8 mouse cellular contexts compared by ENCODE assay signal in the genomic region with DNA sequence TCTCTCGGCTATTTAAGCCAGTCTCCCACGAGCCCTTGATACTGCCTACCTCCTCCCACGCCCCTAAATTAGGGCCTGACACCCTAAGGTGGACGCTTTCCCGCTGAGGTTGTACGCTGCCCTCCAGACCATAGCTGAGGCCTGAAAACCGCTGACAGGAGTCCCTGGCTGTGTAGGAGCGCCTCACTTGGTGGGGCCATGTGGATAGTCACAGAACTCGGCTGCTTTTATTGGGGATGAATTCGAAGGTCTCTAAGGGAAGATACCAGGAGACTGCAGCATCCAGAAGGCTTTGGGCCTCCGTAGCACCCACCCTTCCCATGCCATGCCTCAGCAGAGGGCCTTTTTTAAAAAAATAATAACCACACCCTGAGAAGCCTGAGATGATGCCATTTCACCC. TPM values are rescaled to one million over a fixed set of nuclear protein-coding genes. Genes with fewer than 3 reads are reported as not detected.
DNase-seq lines count a peak whose midpoint lies in the region; ATAC-seq lines count a peak whose summit lies in the region.

No protein-coding gene starts in this region.

- ATAC-seq in heart, embryonic 14.5 days (ENCODE audit: insufficient number of reproducible peaks, insufficient read depth, low FRiP score, low read depth) = no peak
- no peak for ATAC-seq in forebrain, embryonic 16.5 days
- no peak for ATAC-seq in midbrain, embryonic 12.5 days (ENCODE audit: low FRiP score, low read depth)
- ATAC-seq in CD4-positive, CD25-positive, alpha-beta regulatory T cell, adult 4 months = no peak
- ATAC-seq in granulocyte monocyte progenitor cell, adult 5-6 weeks (replicated peaks; ENCODE audit: poor library complexity, severe bottlenecking) = no peak

- no peak for DNase-seq in heart, postnatal 4 days
- peak; percentile 65 for DNase-seq in brain, adult 2 months (ENCODE audit: low read depth, low spot score)
- no peak for DNase-seq in adrenal gland, adult 8-10 months

- H3K4me2 ChIP-seq in heart, embryonic 14.5 days (ENCODE audit: low read length) = no peak overlapping the region
- peak overlapping the region; percentile 97 for H3K4me2 ChIP-seq in forebrain, embryonic 16.5 days (ENCODE audit: low read length)
- peak overlapping the region; percentile 98; the same call in 1 of the 2 replicates for H3K4me2 ChIP-seq in midbrain, embryonic 12.5 days (replicated peaks)

- peaks cover 0 to 13% of the 10 kb centered on the region in 2 experiments; a peak in 3 of 4 replicates for H3K4me1 ChIP-seq in heart, embryonic 14.5 days (ENCODE audit: control insufficient read depth in 2 of 2, insufficient read depth in 2 of 2, low read length in 2 of 2)
- H3K4me1 ChIP-seq in forebrain, embryonic 16.5 days (replicated peaks; ENCODE audit: control insufficient read depth, insufficient read depth, low read length) = peaks cover 20% of the 10 kb centered on the region
- peaks cover 32% of the 10 kb centered on the region for H3K4me1 ChIP-seq in midbrain, embryonic 12.5 days

- H3K27me3 ChIP-seq in heart, embryonic 14.5 days (ENCODE audit: control insufficient read depth, insufficient read depth, low read length) = peaks cover 15% of the 10 kb centered on the region
- no peaks in the 10 kb centered on the region for H3K27me3 ChIP-seq in forebrain, embryonic 16.5 days (replicated peaks; ENCODE audit: control insufficient read depth, insufficient read depth, low read length)
- peaks cover 25% of the 10 kb centered on the region for H3K27me3 ChIP-seq in midbrain, embryonic 12.5 days

- H3K4me3 ChIP-seq in heart, embryonic 14.5 days (ENCODE audit: control insufficient read depth in 1 of 2, insufficient read depth in 1 of 2, low read depth in 1 of 2, low read length in 2 of 2) = no peak overlapping the region
- peak overlapping the region; percentile 63 for H3K4me3 ChIP-seq in forebrain, embryonic 16.5 days (replicated peaks; ENCODE audit: low read length)
- H3K4me3 ChIP-seq in midbrain, embryonic 12.5 days = 0 out of 2 replicates have a peak overlapping the region, but pooled peaks have one; percentile 64

- peak overlapping the region; percentile 77; the same call in 1 of the 2 replicates for H3K9ac ChIP-seq in heart, embryonic 14.5 days (ENCODE audit: low read length)
- no peak overlapping the region for H3K9ac ChIP-seq in forebrain, embryonic 16.5 days (replicated peaks; ENCODE audit: low read depth, low read length)
- H3K9ac ChIP-seq in midbrain, embryonic 12.5 days (replicated peaks) = no peak overlapping the region

- WGBS in heart, embryonic 14.5 days = 54% methylated on average over 11 of the region's 11 CpGs
- 49% methylated on average over 11 of the region's 11 CpGs for WGBS in forebrain, embryonic 16.5 days
- 49% methylated on average over 11 of the region's 11 CpGs for WGBS in midbrain, embryonic 12.5 days

- no peak overlapping the region for H3K27ac ChIP-seq in heart, embryonic 14.5 days (replicated peaks in 1 of 2; ENCODE audit: control insufficient read depth in 1 of 2, insufficient read depth in 1 of 2, low read depth in 2 of 2, low read length in 2 of 2)
- no peak overlapping the region for H3K27ac ChIP-seq in forebrain, embryonic 16.5 days (ENCODE audit: low read length)
- H3K27ac ChIP-seq in midbrain, embryonic 12.5 days (replicated peaks) = no peak overlapping the region

- H3K36me3 ChIP-seq in heart, embryonic 14.5 days (ENCODE audit: control insufficient read depth, insufficient read depth, low read length) = peaks cover 19% of the 10 kb centered on the region
- H3K36me3 ChIP-seq in forebrain, embryonic 16.5 days (ENCODE audit: control insufficient read depth, insufficient read depth) = peaks cover 2% of the 10 kb centered on the region
- H3K36me3 ChIP-seq in midbrain, embryonic 12.5 days = peaks cover 16% of the 10 kb centered on the region

- no peaks in the 10 kb centered on the region for H3K9me3 ChIP-seq in heart, embryonic 14.5 days (ENCODE audit: control insufficient read depth, low read length)
- no peaks in the 10 kb centered on the region for H3K9me3 ChIP-seq in forebrain, embryonic 16.5 days (ENCODE audit: control insufficient read depth, low read length)
- no peaks in the 10 kb centered on the region for H3K9me3 ChIP-seq in midbrain, embryonic 12.5 days

RNA-seq across cellular contexts. Expression of gene Rapgefl1, which starts 1.3 kb away (rescaled TPM):
- polyA plus RNA-seq in heart, embryonic 14.5 days (2014; fragmentation: Nextera tagmentation; extraction: Ambion mirVana) = 0.82 and 0.95 TPM in 2 replicates
- 1 to 10 TPM; 1.3 TPM for total RNA-seq in heart, postnatal 4 days (2021)
- polyA plus RNA-seq in forebrain, embryonic 16.5 days (2015; fragmentation: Nextera tagmentation; extraction: Ambion mirVana) = 4.5 and 7.3 TPM in 2 replicates
- 3.0 and 3.1 TPM in 2 replicates for polyA plus RNA-seq in midbrain, embryonic 12.5 days (2016; fragmentation: Nextera tagmentation; extraction: Ambion mirVana)
- under 1 TPM in 1 of 2 experiments, not detected in 1; 0.48 TPM for polyA plus RNA-seq in CD4-positive, CD25-positive, alpha-beta regulatory T cell, adult 4 months (2017; shearing (Covaris generic))
- total RNA-seq in adrenal gland, adult 8-10 months (2022) = 1 to 10 TPM in 2 of 4 experiments, under 1 TPM in 2; 0.55 to 1.8 (median 1.0) TPM
- 2.0 TPM in 1 of 2 replicates, not detected in the other for total RNA-seq in granulocyte monocyte progenitor cell, adult 5-6 weeks (2014; fragmentation: Nextera tagmentation)
- 0.30 TPM in 1 of 2 replicates, not detected in the other for total RNA-seq in granulocyte monocyte progenitor cell, adult 5-6 weeks (2017)

RNA-seq across cellular contexts. Expression of gene Wipf2, which starts 25.5 kb away (rescaled TPM):
- polyA plus RNA-seq in heart, embryonic 14.5 days (2014; fragmentation: Nextera tagmentation; extraction: Ambion mirVana) = 3.1 and 3.2 TPM in 2 replicates
- 10 to 100 TPM; 12.6 to 14.1 TPM for total RNA-seq in heart, postnatal 4 days (2021)
- polyA plus RNA-seq in forebrain, embryonic 16.5 days (2015; fragmentation: Nextera tagmentation; extraction: Ambion mirVana) = 4.6 and 5.1 TPM in 2 replicates
- polyA plus RNA-seq in midbrain, embryonic 12.5 days (2016; fragmentation: Nextera tagmentation; extraction: Ambion mirVana) = 4.9 TPM in 2 replicates
- polyA plus RNA-seq in CD4-positive, CD25-positive, alpha-beta regulatory T cell, adult 4 months (2017; shearing (Covaris generic)) = 10 to 100 TPM; 13.5 to 13.9 TPM
- total RNA-seq in adrenal gland, adult 8-10 months (2022) = 10 to 100 TPM; 20.4 to 26.7 (median 23.5) TPM
- 8.6 and 11.4 TPM in 2 replicates for total RNA-seq in granulocyte monocyte progenitor cell, adult 5-6 weeks (2014; fragmentation: Nextera tagmentation)
- total RNA-seq in granulocyte monocyte progenitor cell, adult 5-6 weeks (2017) = 2.7 and 2.8 TPM in 2 replicates

RNA-seq across cellular contexts. Expression of gene Casc3, which starts 33.2 kb away (rescaled TPM):
- polyA plus RNA-seq in heart, embryonic 14.5 days (2014; fragmentation: Nextera tagmentation; extraction: Ambion mirVana) = 22.6 and 22.9 TPM in 2 replicates
- 10 to 100 TPM; 26.9 to 28.4 TPM for total RNA-seq in heart, postnatal 4 days (2021)
- 52.5 and 54.6 TPM in 2 replicates for polyA plus RNA-seq in forebrain, embryonic 16.5 days (2015; fragmentation: Nextera tagmentation; extraction: Ambion mirVana)
- 65.5 and 74.2 TPM in 2 replicates for polyA plus RNA-seq in midbrain, embryonic 12.5 days (2016; fragmentation: Nextera tagmentation; extraction: Ambion mirVana)
- 10 to 100 TPM; 13.6 to 14.5 TPM for polyA plus RNA-seq in CD4-positive, CD25-positive, alpha-beta regulatory T cell, adult 4 months (2017; shearing (Covaris generic))
- 10 to 100 TPM; 34.3 to 47.2 (median 41.6) TPM for total RNA-seq in adrenal gland, adult 8-10 months (2022)
- 46.1 and 46.7 TPM in 2 replicates for total RNA-seq in granulocyte monocyte progenitor cell, adult 5-6 weeks (2014; fragmentation: Nextera tagmentation)
- total RNA-seq in granulocyte monocyte progenitor cell, adult 5-6 weeks (2017) = 13.6 and 31.8 TPM in 2 replicates

RNA-seq across cellular contexts. Expression of gene Msl1, which starts 42.6 kb away (rescaled TPM):
- 13.3 and 15.3 TPM in 2 replicates for polyA plus RNA-seq in heart, embryonic 14.5 days (2014; fragmentation: Nextera tagmentation; extraction: Ambion mirVana)
- 10 to 100 TPM; 67.8 to 71.5 TPM for total RNA-seq in heart, postnatal 4 days (2021)
- 27.7 and 32.0 TPM in 2 replicates for polyA plus RNA-seq in forebrain, embryonic 16.5 days (2015; fragmentation: Nextera tagmentation; extraction: Ambion mirVana)
- 38.6 and 42.4 TPM in 2 replicates for polyA plus RNA-seq in midbrain, embryonic 12.5 days (2016; fragmentation: Nextera tagmentation; extraction: Ambion mirVana)
- 10 to 100 TPM; 22.3 to 24.8 TPM for polyA plus RNA-seq in CD4-positive, CD25-positive, alpha-beta regulatory T cell, adult 4 months (2017; shearing (Covaris generic))
- total RNA-seq in adrenal gland, adult 8-10 months (2022) = 10 to 100 TPM; 93.5 to 98.5 (median 93.7) TPM
- 72.7 and 75.0 TPM in 2 replicates for total RNA-seq in granulocyte monocyte progenitor cell, adult 5-6 weeks (2014; fragmentation: Nextera tagmentation)
- total RNA-seq in granulocyte monocyte progenitor cell, adult 5-6 weeks (2017) = 59.8 and 70.1 TPM in 2 replicates

Comparison
In these comparisons a context has a peak if more than half of its experiments do, and no peak if none do; other contexts are left out.
1. H3K4me3 ChIP-seq: peak in forebrain, embryonic 16.5 days (single experiment) and midbrain, embryonic 12.5 days (single experiment); none in heart, embryonic 14.5 days (0 of 2).